In the genomic region with DNA sequence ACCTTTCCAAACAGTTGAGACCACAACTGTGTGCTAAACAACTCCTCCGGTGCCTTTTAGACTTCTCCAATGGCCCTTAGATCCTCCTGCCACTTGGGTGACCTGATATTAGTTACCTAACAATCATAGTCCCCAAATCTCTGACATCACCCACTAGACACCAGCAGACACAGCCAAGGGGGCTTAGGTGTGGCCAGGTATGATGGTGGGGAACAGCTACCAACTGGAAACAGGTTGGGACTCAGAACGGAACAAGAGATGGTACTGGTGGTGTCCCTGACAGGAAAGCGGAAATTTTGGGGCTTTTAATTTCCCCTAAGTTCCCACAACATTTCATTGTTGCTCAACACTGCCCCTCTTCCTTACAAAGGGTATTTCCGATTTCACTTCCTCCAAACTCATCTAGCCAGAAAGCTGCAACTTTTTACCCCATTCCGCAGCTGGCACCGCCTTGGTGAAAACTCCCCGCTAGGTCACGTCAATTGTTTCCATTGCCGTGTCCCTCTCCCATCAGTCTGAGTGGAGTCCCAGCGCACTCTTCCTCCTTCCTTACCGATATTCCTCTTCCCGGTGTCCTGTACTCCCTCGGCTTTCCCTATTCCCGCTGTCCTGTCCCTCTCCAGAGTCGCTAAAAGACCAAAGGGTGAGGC, we compare ENCODE assay signal across 8 mouse cellular contexts. TPM values are rescaled to one million over a fixed set of nuclear protein-coding genes. Genes with fewer than 3 reads are reported as not detected.
DNase-seq lines count a peak whose midpoint lies in the region; ATAC-seq lines count a peak whose summit lies in the region.

No protein-coding gene starts in this region.

- H3K4me1 ChIP-seq in heart, embryonic 11.5 days (ENCODE audit: control insufficient read depth, insufficient read depth, low read length) = peaks cover 34% of the 10 kb centered on the region
- peaks cover 45% of the 10 kb centered on the region for H3K4me1 ChIP-seq in lung, embryonic 15.5 days

- peak overlapping the region; percentile 92 for H3K4me2 ChIP-seq in heart, embryonic 11.5 days
- peak overlapping the region; percentile 97 for H3K4me2 ChIP-seq in lung, embryonic 15.5 days

- H3K9ac ChIP-seq in heart, embryonic 11.5 days (ENCODE audit: low read depth, low read length) = peak overlapping the region; percentile 76
- H3K9ac ChIP-seq in lung, embryonic 15.5 days = peak overlapping the region; percentile 42

- intact Hi-C loops in heart, postnatal 14 days (cut with DNase I) = loop anchor here (2.0 kb wide), 1 partner anchor 17 kb away; no protein-coding TSS in a partner anchor

- H3K27me3 ChIP-seq in heart, embryonic 11.5 days (ENCODE audit: control insufficient read depth, insufficient read depth, low read length) = no peaks in the 10 kb centered on the region
- no peaks in the 10 kb centered on the region for H3K27me3 ChIP-seq in lung, embryonic 15.5 days

- H3K27ac ChIP-seq in heart, embryonic 11.5 days (ENCODE audit: low read depth, low read length) = peak overlapping the region; percentile 60
- H3K27ac ChIP-seq in lung, embryonic 15.5 days = peak overlapping the region; percentile 65

- no peak for ATAC-seq in heart, embryonic 11.5 days (replicated peaks; ENCODE audit: insufficient number of reproducible peaks, low FRiP score, low TSS enrichment)
- ATAC-seq in hematopoietic stem cell, adult 5-6 weeks (replicated peaks in 1 of 2; ENCODE audit: insufficient read depth in 1 of 2, low FRiP score in 2 of 2, low TSS enrichment in 1 of 2, low read depth in 1 of 2, poor library complexity in 2 of 2, severe bottlenecking in 2 of 2) = peak; percentile 9 to 39; a peak in 3 of 4 replicates
- no peak for ATAC-seq in lung, embryonic 15.5 days (ENCODE audit: borderline replicate concordance, extremely low read depth, low FRiP score, low TSS enrichment)

- no peak for DNase-seq in heart, postnatal 14 days
- peak; percentile 62 for DNase-seq in adipocyte (ENCODE audit: low spot score)
- peak; percentile 62 for DNase-seq in spleen, adult 12 weeks (ENCODE audit: low spot score)
- no peak for DNase-seq in ovary, adult 18-20 months (ENCODE audit: low spot score)
- DNase-seq in layer of hippocampus, postnatal 36 days = no peak

- H3K36me3 ChIP-seq in heart, embryonic 11.5 days (ENCODE audit: control insufficient read depth, insufficient read depth, low read length) = no peaks in the 10 kb centered on the region
- H3K36me3 ChIP-seq in lung, embryonic 15.5 days = peaks cover 10% of the 10 kb centered on the region

- H3K4me3 ChIP-seq in heart, embryonic 11.5 days (ENCODE audit: low read depth, low read length) = peak overlapping the region; percentile 97
- H3K4me3 ChIP-seq in lung, embryonic 15.5 days = peak overlapping the region; percentile 92

- no peaks in the 10 kb centered on the region for H3K9me3 ChIP-seq in heart, embryonic 11.5 days (replicated peaks; ENCODE audit: control insufficient read depth, low read length)
- H3K9me3 ChIP-seq in lung, embryonic 15.5 days = no peaks in the 10 kb centered on the region

- WGBS in heart, embryonic 11.5 days (ENCODE audit: insufficient replicate concordance) = 9% methylated on average over 15 of the region's 15 CpGs
- WGBS in lung, embryonic 15.5 days = 6% methylated on average over 15 of the region's 15 CpGs

RNA-seq across cellular contexts. Expression of a gene that starts 0.7 kb away (rescaled TPM):
- polyA plus RNA-seq in heart, embryonic 11.5 days (2014; fragmentation: Nextera tagmentation; extraction: Ambion mirVana) = 70.0 and 82.8 TPM in 2 replicates
- 100 to 1,000 TPM; 163 to 172 TPM for total RNA-seq in heart, postnatal 14 days (2021)
- 18.4 and 28.4 TPM in 2 replicates for total RNA-seq in hematopoietic stem cell, adult 5-6 weeks (2017)
- polyA plus RNA-seq in lung, embryonic 15.5 days (2015; fragmentation: Nextera tagmentation; extraction: Ambion mirVana) = 66.7 and 76.1 TPM in 2 replicates
- 10 to 100 TPM; 72.8 to 82.2 TPM for total RNA-seq in layer of hippocampus, postnatal 36 days (2021)

RNA-seq across cellular contexts. Expression of a gene that starts 30.4 kb away (rescaled TPM):
- polyA plus RNA-seq in heart, embryonic 11.5 days (2014; fragmentation: Nextera tagmentation; extraction: Ambion mirVana) = 0.44 and 0.74 TPM in 2 replicates
- total RNA-seq in heart, postnatal 14 days (2021) = 1 to 10 TPM; 8.9 to 9.8 TPM
- total RNA-seq in hematopoietic stem cell, adult 5-6 weeks (2017) = 2.9 and 4.3 TPM in 2 replicates
- polyA plus RNA-seq in lung, embryonic 15.5 days (2015; fragmentation: Nextera tagmentation; extraction: Ambion mirVana) = 0.77 and 0.92 TPM in 2 replicates
- 1 to 10 TPM; 4.3 to 6.9 TPM for total RNA-seq in layer of hippocampus, postnatal 36 days (2021)

RNA-seq across cellular contexts. Expression of a gene that starts 34.4 kb away (rescaled TPM):
- polyA plus RNA-seq in heart, embryonic 11.5 days (2014; fragmentation: Nextera tagmentation; extraction: Ambion mirVana) = 6.1 and 8.4 TPM in 2 replicates
- total RNA-seq in heart, postnatal 14 days (2021) = 10 to 100 TPM; 20.4 to 22.7 TPM
- 9.5 and 10.6 TPM in 2 replicates for total RNA-seq in hematopoietic stem cell, adult 5-6 weeks (2017)
- polyA plus RNA-seq in lung, embryonic 15.5 days (2015; fragmentation: Nextera tagmentation; extraction: Ambion mirVana) = 8.9 and 9.3 TPM in 2 replicates
- 10 to 100 TPM; 31.3 to 34.0 TPM for total RNA-seq in layer of hippocampus, postnatal 36 days (2021)

RNA-seq across cellular contexts. Expression of a gene that starts 40.2 kb away (rescaled TPM):
- 22.2 and 27.7 TPM in 2 replicates for polyA plus RNA-seq in heart, embryonic 11.5 days (2014; fragmentation: Nextera tagmentation; extraction: Ambion mirVana)
- total RNA-seq in heart, postnatal 14 days (2021) = 10 to 100 TPM; 31.4 to 35.1 TPM
- 5.5 and 6.2 TPM in 2 replicates for total RNA-seq in hematopoietic stem cell, adult 5-6 weeks (2017)
- 17.1 and 19.2 TPM in 2 replicates for polyA plus RNA-seq in lung, embryonic 15.5 days (2015; fragmentation: Nextera tagmentation; extraction: Ambion mirVana)
- 100 to 1,000 TPM; 135 to 137 TPM for total RNA-seq in layer of hippocampus, postnatal 36 days (2021)

RNA-seq across cellular contexts. Expression of a gene that starts 49.7 kb away (rescaled TPM):
- 0.29 TPM in 1 of 2 replicates, not detected in the other for polyA plus RNA-seq in heart, embryonic 11.5 days (2014; fragmentation: Nextera tagmentation; extraction: Ambion mirVana)
- total RNA-seq in heart, postnatal 14 days (2021) = not detected
- 1.3 TPM in 1 of 2 replicates, not detected in the other for total RNA-seq in hematopoietic stem cell, adult 5-6 weeks (2017)
- 0.48 TPM in 1 of 2 replicates, not detected in the other for polyA plus RNA-seq in lung, embryonic 15.5 days (2015; fragmentation: Nextera tagmentation; extraction: Ambion mirVana)
- total RNA-seq in layer of hippocampus, postnatal 36 days (2021) = not detected

Comparison
In these comparisons a context has a peak if more than half of its experiments do, and no peak if none do; other contexts are left out.
1. ATAC-seq: peak in hematopoietic stem cell, adult 5-6 weeks (2 of 2); none in heart, embryonic 11.5 days (single experiment) and lung, embryonic 15.5 days (single experiment).
2. DNase-seq: peak in adipocyte (single experiment) and spleen, adult 12 weeks (single experiment); none in heart, postnatal 14 days (0 of 2), ovary, adult 18-20 months (single experiment) and layer of hippocampus, postnatal 36 days (0 of 2).